Mouse (Mus musculus) spleen, postnatal 36 days (tissue): Measurements from ENCODE around the gene Sae1.

Experiments used
- DNase-seq, 2 experiments: peaks; one replicate each; pipeline ENCODE4 v3.0.0; 2022; ENCODE audit warnings: low spot score in 2 of 2, mixed read lengths in 1 of 2

The Sae1 gene

GRCm38 (mm10) chr7:16284001-16284400 is 103.6 kb downstream of the Sae1 start:
- no peak for DNase-seq

DNA sequence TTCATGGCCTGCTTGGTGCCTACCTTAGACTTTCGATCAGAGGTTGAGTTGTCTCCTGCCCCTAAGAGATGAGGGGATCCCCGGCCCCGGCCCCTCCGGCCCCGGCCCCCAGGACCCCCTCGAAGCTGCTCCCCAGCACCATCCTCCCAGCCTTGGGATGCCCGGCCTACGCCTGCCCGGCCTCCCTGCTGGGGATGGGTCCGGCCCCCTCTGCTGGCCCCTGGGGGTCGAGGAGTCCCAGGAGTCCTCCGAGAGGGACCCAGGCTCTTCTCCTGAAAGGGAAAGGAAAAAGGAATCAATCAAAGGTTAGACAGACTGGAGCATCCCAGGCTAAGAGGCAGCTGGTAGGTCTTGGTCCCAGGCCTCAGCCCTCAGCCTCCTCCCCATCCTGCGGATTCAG is 105.3 kb downstream of the Sae1 start:
- DNase-seq = no peak

DNA sequence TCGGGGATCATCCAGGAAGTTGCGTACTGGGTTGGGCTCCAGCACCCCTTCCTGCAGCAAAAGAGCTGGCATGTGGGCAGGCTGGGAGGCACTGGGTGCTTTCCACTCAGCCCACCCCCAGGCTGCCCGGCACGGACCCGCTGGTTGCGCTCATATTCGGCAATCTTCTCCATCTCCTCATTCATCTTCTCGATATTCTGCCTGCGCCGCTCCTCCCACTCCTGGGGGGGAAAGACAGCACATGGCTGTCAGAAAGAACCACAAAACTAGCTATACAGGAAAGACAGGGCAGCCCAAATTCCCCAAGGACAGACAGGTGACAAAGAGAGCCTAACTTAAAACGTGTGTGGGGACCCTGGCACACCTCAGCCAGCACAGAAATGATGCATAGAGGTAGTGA is 106.9 kb downstream of the Sae1 start:
- no peak for DNase-seq

- DNase-seq = no peak
Observed at GRCm38 (mm10) chr7:16274922-16275890, 112.4 kb downstream of the Sae1 start.

DNA sequence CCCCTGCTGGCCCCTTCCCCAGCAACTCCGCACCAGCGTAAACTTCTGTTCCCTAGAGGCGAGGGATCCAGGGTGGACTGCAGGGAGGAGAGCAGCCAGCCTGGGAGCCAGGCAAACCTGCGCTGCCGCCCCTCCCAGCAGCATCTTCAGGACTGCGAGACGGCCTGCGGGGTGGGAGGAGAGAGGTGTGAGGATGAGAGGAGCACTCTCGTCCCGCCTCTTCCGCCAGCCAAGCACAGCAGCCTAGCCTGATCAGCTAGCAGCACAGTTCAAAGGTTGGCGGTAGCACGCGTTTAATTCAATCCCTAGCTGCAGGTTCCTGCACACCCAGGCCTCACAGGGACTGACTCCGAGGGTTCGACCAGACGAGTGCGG is 113.9 kb downstream of the Sae1 start:
- DNase-seq = peak; percentile 77 to 82

- peak; percentile 89 to 92 for DNase-seq
Observed at GRCm38 (mm10) chr7:16273081-16273765, 114.4 kb downstream of the Sae1 start, which contains the start of gene Inafm1. Gene Inafm1 (minus strand): TSS chr7:16273617.

DNA sequence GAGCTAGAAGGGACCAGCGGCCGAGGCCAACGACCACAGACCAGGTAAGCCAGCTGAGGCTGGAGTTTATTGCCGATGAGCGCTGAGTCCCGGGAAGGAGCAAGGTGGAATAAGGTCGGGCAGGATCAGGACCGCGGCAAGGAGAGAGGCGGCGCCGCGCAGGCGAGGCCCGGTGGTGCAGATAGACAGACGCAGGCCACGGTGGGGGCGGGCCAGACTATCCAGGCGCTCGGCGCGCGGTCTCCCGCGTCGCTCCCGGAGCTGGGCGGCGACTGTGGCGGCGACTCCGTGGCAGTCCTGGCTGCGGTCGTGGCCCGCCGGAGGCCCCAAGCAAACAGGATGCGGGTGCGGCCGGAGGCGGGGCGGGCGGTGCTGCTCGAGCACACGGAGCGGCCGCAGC is 114.9 kb downstream of the Sae1 start:
- DNase-seq = peak; percentile 62 to 65

DNA sequence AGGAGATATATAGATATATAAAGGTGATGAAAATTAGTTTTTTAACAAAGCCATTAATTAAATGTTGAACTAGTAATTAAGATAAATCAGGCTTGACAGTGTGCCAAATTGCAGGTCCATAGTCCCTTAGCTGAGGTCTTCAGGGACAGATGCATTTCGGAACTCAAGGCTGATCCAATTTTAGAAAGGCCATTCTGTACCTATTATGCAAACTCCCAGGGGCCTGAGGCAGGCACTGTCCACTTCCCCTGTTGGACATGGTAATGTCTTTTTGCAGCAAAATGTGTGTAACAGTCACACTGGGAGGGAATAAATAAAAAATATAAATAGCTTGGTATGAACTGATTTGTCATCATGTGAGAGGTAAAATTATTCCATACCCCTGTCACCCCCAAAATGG is 116.5 kb downstream of the Sae1 start:
- no peak for DNase-seq
